Mouse (Mus musculus) gastrocnemius, adult 18-20 months (tissue): Measurements from ENCODE around the gene Pcdh7. TPM values are rescaled to one million over a fixed set of nuclear protein-coding genes. Genes with fewer than 3 reads are reported as not detected.

Source experiments
- DNase-seq: peaks from one replicate; pipeline ENCODE4 v3.0.0; 2021; ENCODE audit warnings: low spot score
- total RNA-seq, 2 experiments: library from RNA; stranded (reverse); gene quantifications; 2 replicates each; pipeline ENCODE4 v1.2.3; 2021

The Pcdh7 gene
- total RNA-seq, 2 experiments from 2014 or later = 2.5 to 3.7 TPM

DNA sequence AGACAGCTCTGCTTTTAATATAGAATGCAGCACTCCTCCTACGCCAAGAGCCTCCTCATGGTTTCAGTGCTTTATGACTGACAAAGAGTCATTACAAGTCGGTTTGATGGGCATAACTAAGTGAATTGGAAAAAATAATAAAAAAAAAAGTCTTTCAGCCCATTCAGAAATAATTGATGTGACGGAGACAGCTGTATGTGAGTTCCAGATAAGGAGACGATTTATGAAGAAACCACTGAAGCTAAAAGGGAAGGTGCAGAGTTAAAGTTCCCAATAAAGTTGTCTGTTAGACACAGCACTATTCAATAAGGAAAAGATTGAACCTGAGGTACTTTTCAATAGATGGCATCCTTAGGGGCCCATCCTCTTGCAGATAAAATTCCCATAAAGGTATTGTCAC, 189.5 kb downstream of the Pcdh7 start:
- DNase-seq = no peak

DNA sequence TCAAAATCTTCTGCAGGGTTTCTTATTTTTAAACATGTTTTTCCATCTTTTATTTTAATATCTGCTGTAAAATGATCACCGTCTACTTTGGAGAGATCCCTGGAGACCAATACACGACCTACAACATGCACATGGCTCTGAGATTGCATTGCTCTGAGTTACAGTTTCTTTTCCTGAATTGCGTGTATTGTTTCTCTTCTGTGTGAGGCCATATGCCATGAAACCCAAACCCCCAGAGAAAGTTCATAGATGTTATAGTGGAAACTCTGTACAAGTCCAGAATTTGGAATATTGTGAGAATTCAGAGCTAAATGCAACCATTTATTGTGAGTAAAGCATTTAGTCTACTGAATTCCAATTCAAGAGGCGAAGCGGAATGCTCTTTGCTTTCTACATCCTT, 203.4 kb downstream of the Pcdh7 start:
- DNase-seq = no peak

DNA sequence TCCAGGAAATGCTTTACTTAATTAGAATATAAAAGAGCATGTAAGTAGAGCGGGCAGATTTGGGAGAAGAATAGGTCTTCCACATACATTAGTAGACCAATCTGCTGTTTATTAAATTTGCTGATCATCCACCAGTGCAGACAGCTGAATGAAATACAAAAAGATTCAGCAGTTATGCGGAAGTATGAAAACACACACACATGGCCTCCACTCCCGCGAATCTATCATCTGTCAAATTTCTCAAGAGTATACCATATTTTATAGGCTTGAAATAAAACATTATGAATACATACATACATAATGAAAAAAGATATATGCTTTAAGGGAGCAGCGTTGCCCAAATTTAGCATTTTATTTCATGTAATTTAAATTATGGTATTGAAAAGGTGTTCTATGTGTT, 213.6 kb downstream of the Pcdh7 start:
- DNase-seq = no peak

DNA sequence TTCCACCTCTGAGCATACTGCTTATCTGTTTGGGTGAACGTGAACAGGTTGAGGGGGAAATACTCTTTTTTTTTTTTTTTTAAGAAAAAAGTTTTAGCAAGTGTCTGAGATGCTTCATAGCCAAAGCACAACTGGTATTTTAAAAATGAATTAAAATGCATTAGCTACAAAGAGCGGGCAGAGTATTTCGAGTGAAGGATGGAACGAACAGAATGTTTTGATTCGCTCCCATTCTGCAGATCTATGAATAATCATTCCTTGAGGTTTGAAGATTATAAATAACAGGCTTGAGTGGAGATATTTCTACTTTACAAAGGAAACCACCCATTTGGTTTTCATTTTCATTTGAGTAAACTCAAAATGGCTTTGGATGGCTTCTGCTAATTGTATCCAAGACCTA, 214.0 kb downstream of the Pcdh7 start:
- no peak for DNase-seq

DNA sequence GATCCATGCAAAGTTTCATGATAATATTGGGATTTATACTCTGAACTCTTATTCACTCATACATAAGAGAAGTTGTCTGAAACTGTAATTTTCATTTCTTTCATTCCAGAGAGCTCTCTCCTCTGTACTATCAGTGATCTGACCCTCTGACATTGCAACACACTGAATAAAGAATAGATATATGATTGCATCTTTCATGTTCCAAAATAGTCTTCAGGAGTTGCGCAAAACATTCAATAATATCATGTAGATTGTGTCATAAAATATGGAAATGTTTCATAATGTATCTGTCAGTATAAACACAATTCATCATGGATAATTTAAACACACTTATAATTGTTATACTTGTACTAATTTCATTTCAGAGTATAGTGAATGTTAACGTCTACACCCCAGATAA, 216.9 kb downstream of the Pcdh7 start:
- no peak for DNase-seq

DNA sequence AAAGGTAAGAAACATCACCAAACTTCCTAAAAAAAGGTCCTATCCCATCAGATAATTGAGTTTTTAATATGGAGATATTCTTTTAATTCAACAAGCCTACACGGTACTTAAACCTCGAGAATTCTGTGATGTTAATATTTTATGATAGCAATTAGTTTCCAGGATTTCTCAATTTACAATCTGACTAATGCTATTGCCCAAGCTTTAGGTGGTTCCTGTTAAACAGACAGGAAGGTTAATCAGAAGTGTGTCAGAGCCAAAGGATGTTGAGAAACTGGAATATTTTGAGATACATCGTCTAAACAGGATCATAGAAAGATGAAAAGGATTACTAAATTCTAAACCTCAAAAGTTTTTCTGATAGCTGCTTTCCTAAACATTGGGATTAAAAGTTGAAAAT, 222.7 kb downstream of the Pcdh7 start:
- DNase-seq = no peak

DNA sequence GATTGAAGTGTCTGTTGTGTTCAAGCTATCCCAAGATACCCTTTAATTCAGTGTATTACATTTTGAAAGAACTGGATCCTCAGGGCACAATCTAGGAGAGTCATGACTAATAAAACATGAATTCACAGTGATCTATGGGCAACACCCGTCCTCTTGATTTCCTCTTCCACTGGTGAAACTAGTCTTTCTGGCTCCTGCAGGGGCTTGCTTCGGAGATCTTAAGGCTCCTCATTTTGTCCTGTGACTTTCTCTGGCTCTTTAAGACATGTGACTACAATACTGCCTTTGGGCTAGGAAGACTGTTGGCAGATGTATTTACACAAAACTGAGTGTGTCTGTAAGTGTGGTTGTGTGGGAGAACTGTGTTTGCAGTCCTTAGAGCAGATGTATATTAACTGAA, 225.4 kb downstream of the Pcdh7 start:
- DNase-seq = no peak

DNA sequence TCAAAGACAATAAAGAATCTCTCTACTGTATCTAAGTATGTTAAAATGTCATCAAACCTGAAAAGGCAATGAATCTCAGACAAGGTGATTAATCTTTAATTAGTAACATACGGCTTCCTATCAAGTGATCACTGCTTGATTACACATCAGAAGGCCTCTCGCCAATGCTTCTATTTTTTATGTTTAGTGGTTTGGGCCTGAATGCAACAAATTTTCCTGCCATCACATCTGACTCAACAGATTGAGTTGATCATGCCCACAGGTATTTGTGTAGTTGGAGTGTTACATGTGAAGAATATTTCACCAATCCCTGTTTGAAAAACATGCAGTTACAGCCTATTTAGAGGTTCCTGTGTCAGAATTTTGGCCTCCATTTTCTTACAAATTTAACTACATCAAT, 225.8 kb downstream of the Pcdh7 start:
- no peak for DNase-seq

DNA sequence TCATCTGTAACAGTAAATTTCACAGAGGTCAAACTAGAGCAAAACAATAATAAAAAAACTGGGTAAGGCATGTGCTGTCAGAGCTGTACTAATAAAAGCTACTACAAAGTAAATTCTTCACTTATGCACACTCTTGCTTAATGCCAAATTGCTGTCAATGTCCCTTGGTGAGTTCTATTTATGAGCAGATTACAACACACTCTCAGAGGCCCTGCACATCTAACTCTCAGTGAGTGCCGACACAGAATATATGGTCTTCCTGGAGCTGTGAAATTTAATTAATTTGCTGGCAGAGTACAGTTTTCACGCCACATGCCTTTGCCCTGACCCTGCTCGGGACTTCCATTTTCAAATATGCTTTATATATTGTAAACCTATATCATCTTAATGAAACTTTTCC, 227.7 kb downstream of the Pcdh7 start:
- DNase-seq = no peak

DNA sequence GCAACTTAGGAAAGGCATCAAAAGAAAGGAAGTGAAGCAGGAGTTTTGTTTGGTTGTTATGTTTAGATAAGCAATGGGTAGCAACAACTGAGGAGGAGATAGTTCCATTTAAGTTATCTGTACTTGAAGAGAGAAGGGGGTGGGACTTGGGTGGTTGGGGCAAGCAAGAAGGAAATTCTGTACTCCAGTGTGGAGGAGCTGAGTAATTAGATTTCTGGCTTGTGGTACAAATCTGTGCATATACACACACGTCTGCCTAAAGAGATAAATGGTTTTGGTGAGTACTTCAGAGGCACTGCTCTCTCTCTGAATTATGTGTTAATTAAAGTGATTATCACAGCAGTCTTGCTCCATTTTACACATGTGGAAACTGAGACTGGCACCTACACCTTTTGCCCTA, 241.6 kb downstream of the Pcdh7 start:
- no peak for DNase-seq

DNA sequence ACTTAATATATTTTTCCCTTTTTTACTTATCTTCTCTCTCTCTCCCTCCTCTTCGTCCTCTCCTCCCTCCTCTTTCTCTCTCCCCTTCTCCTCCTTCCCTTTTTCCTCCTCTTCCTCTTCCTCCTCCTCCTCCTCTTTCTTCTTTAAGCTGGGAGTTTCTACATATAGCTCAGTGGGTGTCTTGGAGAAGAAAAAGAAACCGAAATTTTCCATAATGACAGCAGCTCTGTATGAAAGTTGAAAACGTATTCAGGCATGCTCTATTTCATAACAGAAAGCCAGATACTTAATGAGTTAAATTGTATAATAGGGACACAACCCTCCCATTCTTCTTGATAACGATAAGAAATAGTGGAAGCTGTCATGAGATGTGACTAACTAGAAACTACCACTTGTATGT, 246.0 kb downstream of the Pcdh7 start:
- DNase-seq = no peak

DNA sequence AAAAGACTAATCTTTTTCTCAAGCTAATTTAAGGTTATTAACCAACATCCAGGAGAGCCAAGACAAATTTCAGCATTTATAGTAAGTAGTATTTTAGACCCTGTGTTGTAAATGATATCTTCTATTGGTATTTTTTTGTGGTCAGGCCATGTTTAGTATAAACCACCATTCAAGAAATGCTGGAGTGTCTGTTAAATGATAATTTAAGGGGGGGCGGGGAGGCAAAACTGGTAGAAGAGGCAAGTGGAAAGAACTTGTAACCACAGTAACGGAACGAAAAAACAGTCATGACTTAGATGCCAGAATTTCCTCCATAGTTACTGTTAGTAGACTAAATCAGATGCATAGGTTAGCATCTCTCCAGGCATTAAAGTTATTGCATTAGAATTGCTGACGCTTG, 246.4 kb downstream of the Pcdh7 start:
- no peak for DNase-seq

DNA sequence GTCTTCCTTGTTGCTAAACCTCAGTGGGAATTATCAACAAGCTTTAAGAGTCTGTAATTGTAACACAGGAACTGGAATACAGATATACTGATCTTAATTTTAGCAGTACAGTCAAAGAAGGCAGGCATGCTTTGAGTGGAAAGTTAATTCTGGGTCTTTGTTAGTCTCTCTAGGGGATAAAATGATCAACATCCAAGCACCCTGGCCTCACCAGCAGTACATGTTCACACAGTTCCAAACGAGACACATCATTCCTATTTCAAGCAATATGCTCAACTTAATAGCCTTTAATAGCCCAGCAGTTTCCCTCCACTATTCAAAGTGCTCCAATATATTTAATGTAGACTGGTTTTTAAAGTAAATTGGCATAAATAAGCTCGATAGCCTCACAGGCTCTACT, 275.8 kb downstream of the Pcdh7 start:
- DNase-seq = no peak

DNA sequence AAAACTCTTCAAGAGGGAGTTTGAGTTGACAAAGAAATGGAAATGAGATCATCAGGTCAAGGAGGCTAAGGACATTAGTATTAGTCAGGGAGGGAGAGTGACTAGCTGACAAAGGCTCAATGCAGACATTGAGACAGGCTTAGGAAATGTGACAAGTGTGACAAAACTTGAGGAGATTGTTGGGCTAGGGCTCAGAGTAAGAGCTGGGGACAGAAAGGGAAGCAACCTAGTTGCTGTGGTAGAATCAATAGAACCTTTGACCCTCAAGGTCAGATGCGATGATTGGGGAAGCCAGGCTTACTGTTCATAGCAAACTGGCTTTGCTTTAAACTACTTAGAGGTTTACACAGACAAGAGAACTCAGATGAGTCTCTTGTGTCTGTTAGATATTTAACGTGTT, 303.6 kb downstream of the Pcdh7 start:
- no peak for DNase-seq

DNA sequence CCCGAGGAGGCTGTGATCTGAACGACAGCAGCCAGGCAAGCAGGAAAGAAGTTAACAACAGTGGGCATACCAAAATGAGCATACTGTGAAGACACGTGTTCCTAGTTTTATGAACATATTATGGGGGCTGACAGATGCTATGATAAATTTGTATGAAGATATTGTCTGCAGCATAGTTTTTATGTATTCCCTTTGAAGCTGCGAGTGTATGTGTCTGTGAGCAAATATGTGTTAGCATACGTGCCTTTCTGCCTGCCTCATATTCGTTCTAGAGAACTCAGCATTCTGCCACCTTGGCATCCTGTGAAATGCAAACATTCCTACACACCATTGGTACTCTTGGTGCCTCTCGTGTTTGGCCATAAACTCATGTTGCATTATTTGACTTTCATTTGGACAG, 307.4 kb downstream of the Pcdh7 start:
- no peak for DNase-seq

DNA sequence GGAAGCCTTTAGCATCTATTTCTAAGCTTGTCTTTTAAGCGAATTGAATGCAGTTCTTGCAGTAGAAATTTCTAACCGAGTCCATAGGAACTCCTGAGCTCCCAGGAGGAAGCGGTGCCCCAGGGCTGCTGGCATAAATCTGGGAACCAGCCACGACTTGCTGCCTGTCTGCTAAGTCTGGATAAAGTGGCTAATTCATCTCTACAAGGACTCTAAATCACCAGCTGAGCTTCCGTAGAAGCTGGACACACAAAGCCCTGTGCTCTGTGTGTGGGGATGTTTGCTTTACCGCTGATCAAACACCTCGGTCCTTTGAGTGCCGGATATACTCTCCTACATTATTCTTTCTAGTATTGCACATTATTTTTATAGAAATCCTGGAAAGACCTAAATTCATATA, 308.0 kb downstream of the Pcdh7 start:
- no peak for DNase-seq

DNA sequence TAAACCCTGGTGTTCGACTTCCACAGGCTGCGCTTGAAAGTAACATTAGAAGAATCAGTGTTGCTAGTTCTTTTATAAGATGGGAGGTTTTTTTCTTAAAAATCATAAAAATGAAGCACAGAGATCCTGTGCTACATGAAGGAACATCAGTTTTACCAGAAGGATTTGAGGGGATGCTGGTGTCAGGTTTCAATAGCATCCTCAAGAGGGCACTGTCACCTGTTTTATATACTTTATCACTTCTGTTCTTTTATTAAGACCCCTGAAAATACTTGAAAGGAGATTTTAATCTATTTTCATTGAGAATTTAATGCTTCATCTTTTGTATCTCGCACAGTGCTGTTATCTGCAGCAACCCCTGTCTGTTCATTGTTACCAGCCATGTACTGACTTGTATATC, 322.1 kb downstream of the Pcdh7 start:
- DNase-seq = no peak

DNA sequence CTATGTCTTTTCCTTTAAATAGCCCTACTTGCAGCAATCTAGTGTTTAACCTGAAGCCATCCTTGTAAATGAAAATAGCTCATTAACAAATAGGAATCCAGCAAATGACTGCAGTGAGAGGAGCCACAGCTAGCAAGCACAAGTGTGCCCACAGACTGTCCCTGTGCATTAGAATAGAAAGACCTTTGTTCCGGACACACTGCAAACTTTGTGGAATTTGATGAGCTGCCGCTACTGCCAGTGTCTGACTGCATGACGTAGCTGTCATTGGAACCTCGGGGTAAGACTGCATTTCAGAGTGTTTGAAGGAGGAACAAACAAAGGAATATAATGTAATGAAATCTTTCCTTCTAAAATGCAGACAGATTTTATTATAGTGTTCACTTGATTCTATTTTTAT, 326.4 kb downstream of the Pcdh7 start:
- no peak for DNase-seq

DNA sequence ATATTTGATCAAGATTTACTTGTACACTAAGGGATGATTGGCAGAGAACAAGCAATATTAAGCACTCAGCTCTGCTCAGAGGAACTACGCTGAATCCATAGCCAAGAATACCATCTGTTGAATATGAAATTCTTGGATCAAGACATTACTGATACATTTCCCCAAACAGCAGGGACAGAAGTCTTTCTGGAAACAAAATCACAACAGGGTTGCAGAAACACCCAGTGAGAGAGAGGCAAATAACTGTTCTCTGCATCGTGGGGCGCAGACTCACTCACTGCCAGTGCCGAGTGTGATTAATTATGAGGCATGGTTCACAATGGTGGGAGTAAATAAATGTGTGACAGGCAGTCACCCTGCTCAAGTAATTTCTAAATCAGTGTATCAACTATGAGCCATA, 363.3 kb downstream of the Pcdh7 start:
- no peak for DNase-seq

DNA sequence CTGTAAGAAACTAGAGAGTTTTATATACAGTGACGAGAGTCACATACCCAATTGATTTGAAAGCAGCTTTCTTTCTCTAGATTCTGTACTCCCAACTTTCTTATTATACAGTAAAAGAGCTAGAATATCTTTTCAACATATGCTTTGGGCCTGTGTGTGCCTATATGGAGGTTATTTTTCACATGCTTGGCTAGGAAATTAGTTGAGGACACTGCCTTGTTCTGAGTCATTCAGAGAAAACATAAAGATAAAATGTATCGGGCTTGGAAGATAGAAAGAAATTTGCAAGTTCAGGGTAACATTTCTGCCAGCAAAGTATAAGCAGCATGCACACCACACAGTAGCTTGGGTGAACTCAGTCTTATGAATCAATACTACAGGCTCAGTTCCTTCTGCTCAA, 364.5 kb downstream of the Pcdh7 start:
- no peak for DNase-seq

DNA sequence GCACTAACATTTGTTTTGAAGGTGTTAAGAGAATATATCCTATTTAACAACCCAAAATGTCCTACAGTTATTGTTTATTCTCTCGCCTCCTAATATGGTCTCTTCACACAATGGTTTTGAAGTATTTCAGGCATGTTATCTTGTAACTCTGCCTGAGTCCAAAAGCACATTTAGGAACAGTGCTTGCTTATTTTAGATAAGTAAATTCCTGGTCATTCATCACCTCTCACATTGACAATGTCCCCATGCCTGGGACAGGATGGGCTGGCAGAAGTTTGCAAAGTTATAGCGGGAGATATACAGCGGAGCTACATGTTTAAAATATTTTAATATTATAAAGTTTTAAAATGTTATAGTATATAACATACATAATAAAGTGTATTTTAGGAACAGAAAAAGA, 365.3 kb downstream of the Pcdh7 start:
- DNase-seq = no peak

DNA sequence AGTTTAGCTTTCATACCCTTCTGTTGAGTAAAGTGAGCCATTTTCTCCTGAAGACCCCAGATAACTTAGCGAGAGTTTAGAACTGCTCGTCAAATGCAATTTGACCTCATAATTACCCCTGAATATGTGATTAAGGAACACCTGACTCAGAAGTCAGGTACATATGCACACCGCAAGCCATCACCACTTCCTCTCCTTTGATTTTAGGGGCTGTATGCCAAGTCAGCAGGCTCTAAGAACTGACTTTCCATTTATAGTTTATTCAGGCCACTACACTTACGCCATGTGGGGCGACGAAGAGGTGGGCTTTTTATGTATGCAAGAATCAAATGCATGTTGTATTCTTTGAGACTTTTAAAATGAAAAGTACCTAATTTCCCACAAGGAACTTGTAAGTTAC, 366.2 kb downstream of the Pcdh7 start:
- DNase-seq = no peak

DNA sequence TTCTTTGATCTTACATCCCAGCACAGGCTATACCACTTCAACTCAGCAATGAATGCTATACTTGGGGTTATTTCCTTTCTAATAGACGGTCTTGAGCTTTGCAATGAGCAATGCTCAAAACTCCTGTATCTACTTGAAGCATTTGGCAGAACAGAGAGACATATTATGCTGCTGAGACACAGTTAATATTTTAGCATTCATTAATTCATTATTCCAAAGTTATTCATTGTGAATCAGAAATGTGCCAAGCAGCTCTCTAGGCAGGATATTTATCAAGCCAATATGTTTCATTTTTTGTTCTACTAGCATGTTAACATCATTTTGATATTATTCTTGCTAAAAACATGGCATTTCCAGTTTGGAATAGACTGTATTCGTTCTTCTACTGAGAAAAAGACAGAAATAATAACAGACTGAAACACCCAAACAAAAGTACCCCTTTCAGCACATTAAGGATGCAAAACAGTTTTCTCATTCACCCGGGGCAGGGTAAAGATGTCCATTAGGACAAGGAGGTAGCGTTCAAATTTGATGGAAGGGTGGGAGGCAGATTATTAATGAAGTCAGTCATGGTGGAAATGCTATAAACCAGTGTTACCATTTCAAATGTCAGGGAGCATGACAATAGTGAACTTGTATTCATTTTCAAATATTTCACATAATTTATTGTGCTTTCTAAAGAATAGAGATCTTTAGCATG, 391.0 kb downstream of the Pcdh7 start:
- no peak for DNase-seq

DNA sequence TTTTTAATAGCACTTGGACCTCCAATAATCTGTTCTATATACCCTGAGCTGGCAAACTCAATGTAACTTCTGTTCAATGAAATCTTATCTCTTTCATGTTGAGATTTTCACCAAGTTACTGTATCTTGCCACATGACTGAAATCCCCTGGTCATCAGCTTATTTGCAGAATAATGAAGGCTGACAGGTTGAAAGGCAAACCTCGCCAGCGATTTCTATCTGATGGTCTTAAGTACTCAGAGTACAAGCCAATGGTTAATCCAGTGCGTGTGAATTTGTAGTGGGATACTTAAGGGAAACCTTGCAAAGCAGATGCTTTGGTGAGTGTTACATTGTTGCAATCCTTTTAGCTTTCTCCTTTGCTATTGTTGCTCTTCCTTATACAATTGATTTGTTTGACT, 398.3 kb downstream of the Pcdh7 start:
- no peak for DNase-seq
